Mouse (Mus musculus): ENCODE results near the gene Tmprss6.

GRCm38 (mm10) chr15:78468379-78468937, at the start of gene Tmprss6:
- TF ChIP-seq CTCF (IDR thresholded peaks at IDR 0.05; ENCODE audit: borderline replicate concordance, insufficient read depth, low read length) (no peak), POLR2A (IDR thresholded peaks at IDR 0.05; ENCODE audit: low read depth, low read length) (no peak)
